Comparison of ENCODE assay signal across 28 mouse cellular contexts in the genomic region with DNA sequence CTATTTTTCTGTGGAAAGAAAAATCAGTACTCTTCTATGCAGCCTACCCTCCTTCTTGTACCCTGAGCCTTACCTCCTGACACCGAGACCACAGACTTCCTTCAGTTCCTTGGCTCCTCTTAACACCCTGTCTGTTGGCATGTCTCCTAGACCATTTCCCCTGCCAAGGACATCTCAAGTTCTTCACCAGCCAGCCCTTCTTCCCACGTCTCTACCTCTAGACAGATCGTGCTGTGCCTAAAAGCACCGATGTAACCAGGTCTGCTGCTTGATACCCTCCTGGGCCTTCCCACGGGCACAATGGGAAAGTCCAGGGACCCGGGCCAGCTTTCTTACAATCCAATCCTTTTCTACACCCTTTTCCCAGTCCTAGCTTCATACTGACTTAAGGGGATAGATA. TPM values are rescaled to one million over a fixed set of nuclear protein-coding genes. Genes with fewer than 3 reads are reported as not detected.
DNase-seq lines count a peak whose midpoint lies in the region; ATAC-seq lines count a peak whose summit lies in the region.
"Had no signal": no experiment of that assay in that cellular context is flagged by ENCODE, and none has a peak within 500 bp of the region (broad histone marks: within the 10 kb centered on the region; RNA-seq: fewer than 3 reads in every experiment).

No protein-coding gene starts in this region.

- no peak overlapping the region for H3K4me3 ChIP-seq in forebrain, embryonic 16.5 days (replicated peaks; ENCODE audit: low read length)
- no peak overlapping the region for H3K4me3 ChIP-seq in forebrain, embryonic 12.5 days (replicated peaks)
- H3K4me3 ChIP-seq: embryonic facial prominence, embryonic 12.5 days; forebrain, embryonic 13.5 days; heart, embryonic 15.5 days; intestine, embryonic 15.5 days; layer of hippocampus, adult 2 months; limb, embryonic 15.5 days; liver, embryonic 15.5 days; lung, embryonic 15.5 days; megakaryocyte, embryonic 14.5 days; midbrain, embryonic 13.5 days had no signal

- H3K4me1 ChIP-seq in forebrain, embryonic 16.5 days (replicated peaks; ENCODE audit: control insufficient read depth, insufficient read depth, low read length) = no peaks in the 10 kb centered on the region
- H3K4me1 ChIP-seq in forebrain, embryonic 12.5 days = no peaks in the 10 kb centered on the region
- H3K4me1 ChIP-seq: embryonic facial prominence, embryonic 12.5 days; forebrain, embryonic 13.5 days; heart, embryonic 15.5 days; intestine, embryonic 15.5 days; limb, embryonic 15.5 days; liver, embryonic 15.5 days; lung, embryonic 15.5 days; midbrain, embryonic 13.5 days had no signal

- 85% methylated on average over 6 of the region's 6 CpGs for WGBS in forebrain, embryonic 16.5 days
- WGBS in forebrain, embryonic 12.5 days = 93% methylated on average over 6 of the region's 6 CpGs

- H3K27me3 ChIP-seq in forebrain, embryonic 16.5 days (replicated peaks; ENCODE audit: control insufficient read depth, insufficient read depth, low read length) = no peaks in the 10 kb centered on the region
- no peaks in the 10 kb centered on the region for H3K27me3 ChIP-seq in forebrain, embryonic 12.5 days
- H3K27me3 ChIP-seq: embryonic facial prominence, embryonic 12.5 days; forebrain, embryonic 13.5 days; heart, embryonic 15.5 days; intestine, embryonic 15.5 days; limb, embryonic 15.5 days; liver, embryonic 15.5 days; lung, embryonic 15.5 days; megakaryocyte, embryonic 14.5 days; midbrain, embryonic 13.5 days had no signal

- no peaks in the 10 kb centered on the region for H3K9me3 ChIP-seq in forebrain, embryonic 16.5 days (ENCODE audit: control insufficient read depth, low read length)
- H3K9me3 ChIP-seq in forebrain, embryonic 12.5 days = no peaks in the 10 kb centered on the region
- H3K9me3 ChIP-seq: embryonic facial prominence, embryonic 12.5 days; forebrain, embryonic 13.5 days; heart, embryonic 15.5 days; intestine, embryonic 15.5 days; limb, embryonic 15.5 days; liver, embryonic 15.5 days; lung, embryonic 15.5 days; megakaryocyte, embryonic 14.5 days; midbrain, embryonic 13.5 days had no signal

- ATAC-seq in forebrain, embryonic 16.5 days = peak; percentile 27; the same call in 1 of the 2 replicates
- ATAC-seq in forebrain, embryonic 12.5 days (ENCODE audit: low FRiP score) = no peak
- no peak for ATAC-seq in erythroid progenitor cell, adult 5-6 weeks (replicated peaks; ENCODE audit: low FRiP score, poor library complexity, severe bottlenecking)
- ATAC-seq: forebrain, embryonic 13.5 days; intestine, embryonic 15.5 days; midbrain, embryonic 13.5 days had no signal

- DNase-seq in gastrocnemius, postnatal 25 days = peak; percentile 12
- no peak for DNase-seq in gastrocnemius, postnatal 4 days (ENCODE audit: low spot score in 2 of 2)
- DNase-seq in right cerebral cortex, adult 18-20 months = peak; percentile 20
- DNase-seq in right cerebral cortex, postnatal 25 days = no peak
- peak; percentile 39 for DNase-seq in skeletal muscle tissue, adult 2 months (ENCODE audit: low read depth, low spot score)
- DNase-seq: adrenal gland, postnatal 36 days; cerebellum, adult 11 months; gastrocnemius, postnatal 10 days; heart, postnatal 4 days; kidney, adult 9 months; kidney, postnatal 14 days; layer of hippocampus, postnatal 36 days; left cerebral cortex, postnatal 4 days; lung, postnatal 36 days had no signal

- no peak overlapping the region for H3K9ac ChIP-seq in forebrain, embryonic 16.5 days (replicated peaks; ENCODE audit: low read depth, low read length)
- H3K9ac ChIP-seq in forebrain, embryonic 12.5 days = no peak overlapping the region
- H3K9ac ChIP-seq: embryonic facial prominence, embryonic 12.5 days; forebrain, embryonic 13.5 days; heart, embryonic 15.5 days; hindbrain, embryonic 14.5 days; intestine, embryonic 15.5 days; limb, embryonic 15.5 days; liver, embryonic 15.5 days; lung, embryonic 15.5 days; midbrain, embryonic 13.5 days had no signal

- H3K4me2 ChIP-seq in forebrain, embryonic 16.5 days (ENCODE audit: low read length) = no peak overlapping the region
- no peak overlapping the region for H3K4me2 ChIP-seq in forebrain, embryonic 12.5 days
- H3K4me2 ChIP-seq: embryonic facial prominence, embryonic 12.5 days; forebrain, embryonic 13.5 days; heart, embryonic 15.5 days; hindbrain, embryonic 14.5 days; intestine, embryonic 15.5 days; limb, embryonic 15.5 days; liver, embryonic 15.5 days; lung, embryonic 15.5 days; midbrain, embryonic 13.5 days had no signal

- H3K36me3 ChIP-seq in forebrain, embryonic 16.5 days (ENCODE audit: control insufficient read depth, insufficient read depth) = peaks cover 12% of the 10 kb centered on the region
- H3K36me3 ChIP-seq in forebrain, embryonic 12.5 days (replicated peaks) = peaks cover 24% of the 10 kb centered on the region

- H3K27ac ChIP-seq in forebrain, embryonic 16.5 days (ENCODE audit: low read length) = no peak overlapping the region
- no peak overlapping the region for H3K27ac ChIP-seq in forebrain, embryonic 12.5 days
- H3K27ac ChIP-seq: embryonic facial prominence, embryonic 12.5 days; forebrain, embryonic 13.5 days; heart, embryonic 15.5 days; hindbrain, embryonic 14.5 days; intestine, embryonic 15.5 days; layer of hippocampus, adult 2 months; limb, embryonic 15.5 days; liver, embryonic 15.5 days; lung, embryonic 15.5 days; midbrain, embryonic 13.5 days had no signal

RNA-seq across cellular contexts. Expression of a gene that starts 57.2 kb away (rescaled TPM):
- polyA plus RNA-seq in forebrain, embryonic 16.5 days (2015; fragmentation: Nextera tagmentation; extraction: Ambion mirVana) = 50.6 and 61.3 TPM in 2 replicates
- 161 and 162 TPM in 2 replicates for polyA plus RNA-seq in forebrain, embryonic 12.5 days (2016; fragmentation: Nextera tagmentation; extraction: Ambion mirVana)
- total RNA-seq in gastrocnemius, postnatal 25 days (2021) = 10 to 100 TPM; 24.3 to 27.0 TPM
- total RNA-seq in gastrocnemius, postnatal 4 days (2021) = 10 to 100 TPM; 39.2 to 40.0 TPM
- 258 and 271 TPM in 2 replicates for total RNA-seq in erythroid progenitor cell, adult 5-6 weeks (2015; ENCODE audit: low replicate concordance)
- total RNA-seq in erythroid progenitor cell, adult 5-6 weeks (2017; ENCODE audit: low replicate concordance) = 377 and 447 TPM in 2 replicates

RNA-seq across cellular contexts. Expression of a gene that starts 57.3 kb away (rescaled TPM):
- 17.3 and 21.9 TPM in 2 replicates for polyA plus RNA-seq in forebrain, embryonic 16.5 days (2015; fragmentation: Nextera tagmentation; extraction: Ambion mirVana)
- 15.3 and 15.5 TPM in 2 replicates for polyA plus RNA-seq in forebrain, embryonic 12.5 days (2016; fragmentation: Nextera tagmentation; extraction: Ambion mirVana)
- 10 to 100 TPM; 16.4 to 18.7 TPM for total RNA-seq in gastrocnemius, postnatal 25 days (2021)
- 10 to 100 TPM; 29.4 to 32.0 TPM for total RNA-seq in gastrocnemius, postnatal 4 days (2021)
- total RNA-seq in erythroid progenitor cell, adult 5-6 weeks (2015; ENCODE audit: low replicate concordance) = 62.9 and 82.9 TPM in 2 replicates
- total RNA-seq in erythroid progenitor cell, adult 5-6 weeks (2017; ENCODE audit: low replicate concordance) = 53.7 and 56.2 TPM in 2 replicates

Comparison
In these comparisons a context has a peak if more than half of its experiments do, and no peak if none do; other contexts are left out.
1. DNase-seq: peak in gastrocnemius, postnatal 25 days (single experiment), right cerebral cortex, adult 18-20 months (single experiment) and skeletal muscle tissue, adult 2 months (single experiment); none in gastrocnemius, postnatal 4 days (0 of 2) and right cerebral cortex, postnatal 25 days (single experiment).
2. RNA of a gene that starts 57.2 kb away (total RNA-seq): 258 to 447 TPM in erythroid progenitor cell, adult 5-6 weeks; 39.2 to 40.0 TPM in gastrocnemius, postnatal 4 days and 24.3 to 27.0 TPM in gastrocnemius, postnatal 25 days; every median in the first group is over 4 times any median in the second.